Mouse (Mus musculus) small intestine, adult 2 months (tissue): ENCODE measurements at regions not wholly inside any gene's neighbourhood (a gene's known extent, or its start where the extent isn't known, plus 50 kb on each side); places are given as distances from the start of the nearest gene placed in this dataset.

ENCODE experiments used
- H3K27ac ChIP-seq: fragments of 200-500 bp; 2 replicates; pipeline ENCODE4 v1.5.1; 2012; ENCODE audit warnings: low read depth, low read length, control low read depth, inconsistent platforms; ENCODE audit not compliant: insufficient read depth
- H3K27me3 ChIP-seq: fragments of 200-500 bp; 2 replicates; pipeline ENCODE4 v1.6.1; 2012; ENCODE audit warnings: mild to moderate bottlenecking, moderate library complexity, low read length, inconsistent platforms; ENCODE audit not compliant: control insufficient read depth, insufficient read depth
- H3K36me3 ChIP-seq: fragments of 200-500 bp; 2 replicates; pipeline ENCODE4 v1.6.1; 2012; ENCODE audit warnings: mild to moderate bottlenecking, low read length, control low read depth, inconsistent platforms; ENCODE audit not compliant: control insufficient read depth, insufficient read depth
- H3K4me1 ChIP-seq: fragments of 200-500 bp; 2 replicates; pipeline ENCODE4 v1.6.1; 2012; ENCODE audit warnings: low read length, inconsistent platforms, mixed read lengths; ENCODE audit not compliant: control insufficient read depth, insufficient read depth, insufficient read length
- H3K4me3 ChIP-seq: fragments of 200-500 bp; 2 replicates; pipeline ENCODE4 v1.5.1; 2012; ENCODE audit warnings: low read depth, mild to moderate bottlenecking, control low read depth, inconsistent platforms, low read length, moderate library complexity
- CTCF ChIP-seq: fragments of 200-500 bp; IDR thresholded peaks from 2 replicates; pipeline ENCODE4 v1.5.1; 2012; ENCODE audit warnings: low read depth, mild to moderate bottlenecking, control low read depth, inconsistent platforms, low read length, moderate library complexity, mixed read lengths; ENCODE audit not compliant: insufficient replicate concordance, insufficient read length; ENCODE audit errors: extremely low read depth
- POLR2A ChIP-seq: fragments of 200-500 bp; IDR thresholded peaks from 2 replicates; pipeline ENCODE4 v1.6.1; 2012; ENCODE audit warnings: low read depth, mild to moderate bottlenecking, control low read depth, inconsistent platforms, low read length, moderate library complexity
- WGBS: fragments of 180-500 bp; shearing (Covaris S2); methylation state at CpG from one replicate; pipeline ENCODE4 v1.1.7; 2018; 5-methylcytosine and 5-hydroxymethylcytosine counted together

GRCm38 (mm10) chr4:82234443-82234842 is 471.1 kb downstream of the Nfib start:
- Histone ChIP-seq H3K4me1 (no peaks in the 10 kb centered on the region), H3K27ac (no peak overlapping the region), H3K27me3 (no peaks in the 10 kb centered on the region), H3K4me3 (no peak overlapping the region), H3K36me3 (no peaks in the 10 kb centered on the region)
- TF ChIP-seq POLR2A: no peak
- TF ChIP-seq CTCF: no peak
- 87% methylated on average over 5 of the region's 5 CpGs for WGBS

- WGBS: 74% methylated on average over 6 of the region's 6 CpGs
- Histone ChIP-seq H3K27me3 (no peaks in the 10 kb centered on the region), H3K4me1 (no peaks in the 10 kb centered on the region), H3K27ac (no peak overlapping the region), H3K4me3 (no peak overlapping the region), H3K36me3 (no peaks in the 10 kb centered on the region)
- no peak for TF ChIP-seq POLR2A
- TF ChIP-seq CTCF: no peak
These were observed 479.1 kb downstream of the Nfib start for GRCm38 (mm10) chr4:82226197-82227119.

- no peak overlapping the region for H3K4me3 ChIP-seq
- no peaks in the 10 kb centered on the region for H3K27me3 ChIP-seq
- TF ChIP-seq CTCF (no peak), POLR2A (no peak)
- no peak overlapping the region for H3K27ac ChIP-seq
- WGBS: 85% methylated on average over 8 of the region's 8 CpGs
- no peaks in the 10 kb centered on the region for H3K4me1 ChIP-seq
- no peaks in the 10 kb centered on the region for H3K36me3 ChIP-seq
These were observed 484.8 kb downstream of the Nfib start for GRCm38 (mm10) chr4:82220724-82221123.

- 82% methylated on average over 7 of the region's 7 CpGs for WGBS
- Histone ChIP-seq H3K4me3 (no peak overlapping the region), H3K4me1 (no peaks in the 10 kb centered on the region), H3K27ac (no peak overlapping the region), H3K27me3 (no peaks in the 10 kb centered on the region), H3K36me3 (no peaks in the 10 kb centered on the region)
- TF ChIP-seq CTCF (no peak), POLR2A (no peak)
These were observed 485.3 kb downstream of the Nfib start for GRCm38 (mm10) chr4:82220120-82220714.

- WGBS: 91% methylated on average over 6 of the region's 6 CpGs
- no peak overlapping the region for H3K4me3 ChIP-seq
- H3K36me3 ChIP-seq: no peaks in the 10 kb centered on the region
- no peaks in the 10 kb centered on the region for H3K4me1 ChIP-seq
- no peak for TF ChIP-seq CTCF
- TF ChIP-seq POLR2A: no peak
- H3K27ac ChIP-seq: no peak overlapping the region
- H3K27me3 ChIP-seq: no peaks in the 10 kb centered on the region
These were observed 486.9 kb downstream of the Nfib start for GRCm38 (mm10) chr4:82218616-82219015.

DNA sequence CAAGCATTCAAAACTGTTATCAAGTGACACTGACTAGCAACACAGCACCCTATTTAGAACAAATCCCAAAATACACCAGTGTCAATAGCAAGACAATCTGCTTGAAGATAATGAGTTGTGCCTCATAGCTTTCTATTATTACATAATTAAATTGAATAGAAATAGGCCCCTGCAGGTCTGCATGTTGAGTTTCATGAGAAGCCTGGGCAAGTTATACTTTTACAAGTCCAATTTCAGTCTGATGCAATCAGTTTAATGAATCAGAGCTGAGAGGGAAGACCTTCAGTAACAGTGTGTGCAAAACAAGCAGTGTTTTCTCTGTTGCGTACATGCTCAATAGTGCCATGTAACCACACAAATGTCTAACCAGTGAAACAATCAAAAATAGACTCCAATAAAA is 498.5 kb downstream of the Nfib start:
- H3K36me3 ChIP-seq: no peaks in the 10 kb centered on the region
- H3K4me3 ChIP-seq: no peak overlapping the region
- no peaks in the 10 kb centered on the region for H3K4me1 ChIP-seq
- no peak for TF ChIP-seq CTCF
- TF ChIP-seq POLR2A: no peak
- 96% methylated on average over 1 of the region's 1 CpGs for WGBS
- no peaks in the 10 kb centered on the region for H3K27me3 ChIP-seq
- H3K27ac ChIP-seq: no peak overlapping the region

GRCm38 (mm10) chr4:82200306-82200705 is 505.2 kb downstream of the Nfib start:
- Histone ChIP-seq H3K27me3 (no peaks in the 10 kb centered on the region), H3K27ac (no peak overlapping the region), H3K36me3 (no peaks in the 10 kb centered on the region), H3K4me1 (no peaks in the 10 kb centered on the region), H3K4me3 (no peak overlapping the region)
- WGBS: 68% methylated on average over 2 of the region's 2 CpGs
- TF ChIP-seq CTCF: no peak
